Mouse (Mus musculus) intestine, embryonic 15.5 days (tissue): Measurements from ENCODE around the gene Mcu. TPM values are rescaled to one million over a fixed set of nuclear protein-coding genes. Genes with fewer than 3 reads are reported as not detected.

Experiments used
- ATAC-seq: fragments of 200-750 bp; cut with Nextera tagmentation; 2 replicates; pipeline ENCODE4 v1.8.0; 2017; ENCODE audit warnings: moderate TSS enrichment, moderate library complexity
- H3K27ac ChIP-seq: fragments of 300-500 bp; sonication (generic); 2 replicates; pipeline ENCODE4 v1.5.1; 2015; ENCODE audit warnings: mild to moderate bottlenecking, inconsistent platforms
- H3K27me3 ChIP-seq: fragments of 300-500 bp; sonication (generic); replicated peaks from 2 replicates; pipeline ENCODE4 v1.6.1; 2015; ENCODE audit warnings: inconsistent platforms
- H3K36me3 ChIP-seq: fragments of 300-500 bp; sonication (generic); 2 replicates; pipeline ENCODE4 v1.6.1; 2015; ENCODE audit warnings: inconsistent platforms
- H3K4me1 ChIP-seq: fragments of 300-500 bp; sonication (generic); replicated peaks from 2 replicates; pipeline ENCODE4 v1.6.1; 2015; ENCODE audit warnings: inconsistent platforms
- H3K4me2 ChIP-seq: fragments of 300-500 bp; sonication (generic); replicated peaks from 2 replicates; pipeline ENCODE4 v1.6.1; 2015; ENCODE audit warnings: mild to moderate bottlenecking, inconsistent platforms
- H3K4me3 ChIP-seq: fragments of 300-500 bp; sonication (generic); replicated peaks from 2 replicates; pipeline ENCODE4 v1.5.1; 2015; ENCODE audit warnings: inconsistent platforms
- H3K9ac ChIP-seq: fragments of 300-500 bp; sonication (generic); 2 replicates; pipeline ENCODE4 v1.6.1; 2015; ENCODE audit warnings: inconsistent platforms
- H3K9me3 ChIP-seq: fragments of 300-500 bp; sonication (generic); 2 replicates; pipeline ENCODE4 v1.6.1; 2016; ENCODE audit warnings: inconsistent platforms
- WGBS: fragments of 180-500 bp; shearing (Covaris S2); methylation state at CpG from one replicate; pipeline ENCODE4 v1.1.7; 2015; 5-methylcytosine and 5-hydroxymethylcytosine counted together
- polyA plus RNA-seq: library from polyadenylated mRNA; unstranded; fragments of >200 nt; fragmentation: Nextera tagmentation; extraction: Ambion mirVana; gene quantifications from 2 replicates; pipeline ENCODE4 v1.2.1, GENCODE M21; 2015

Mcu gene
- polyA plus RNA-seq, 1 experiment from 2014 or later: 72.6 TPM

GRCm38 (mm10) chr10:59519411-59519810 lies 97.1 kb downstream of the Mcu start:
- H3K9ac ChIP-seq: no peak overlapping the region
- H3K4me1 ChIP-seq: peaks cover 8% of the 10 kb centered on the region; the same call in 1 of the 2 replicates
- H3K36me3 ChIP-seq: no peaks in the 10 kb centered on the region
- H3K4me3 ChIP-seq: no peak overlapping the region
- WGBS: 90% methylated on average over 3 of the region's 3 CpGs
- no peak overlapping the region for H3K27ac ChIP-seq
- H3K9me3 ChIP-seq: no peaks in the 10 kb centered on the region
- H3K4me2 ChIP-seq: no peak overlapping the region
- no peaks in the 10 kb centered on the region for H3K27me3 ChIP-seq
- ATAC-seq: no peak

GRCm38 (mm10) chr10:59517201-59517600 lies 99.3 kb downstream of the Mcu start:
- Histone ChIP-seq H3K9ac (no peak overlapping the region), H3K9me3 (no peaks in the 10 kb centered on the region), H3K4me1 (0 out of 2 replicates have a peak, but pooled peaks cover 4% of the 10 kb centered on the region), H3K27me3 (no peaks in the 10 kb centered on the region), H3K4me2 (no peak overlapping the region), H3K27ac (no peak overlapping the region), H3K36me3 (no peaks in the 10 kb centered on the region), H3K4me3 (no peak overlapping the region)
- no peak for ATAC-seq
- WGBS: 89% methylated on average over 13 of the region's 13 CpGs

- Histone ChIP-seq H3K27ac (no peak overlapping the region), H3K9me3 (no peaks in the 10 kb centered on the region), H3K4me3 (no peak overlapping the region), H3K9ac (no peak overlapping the region), H3K4me2 (no peak overlapping the region), H3K27me3 (no peaks in the 10 kb centered on the region), H3K36me3 (no peaks in the 10 kb centered on the region), H3K4me1 (0 out of 2 replicates have a peak, but pooled peaks cover 10% of the 10 kb centered on the region)
- 80% methylated on average over 15 of the region's 15 CpGs for WGBS
- ATAC-seq: no peak
Measured at GRCm38 (mm10) chr10:59514739-59515464, 101.6 kb downstream of the Mcu start.

GRCm38 (mm10) chr10:59512173-59512572 lies 104.3 kb downstream of the Mcu start:
- Histone ChIP-seq H3K4me3 (no peak overlapping the region), H3K9ac (no peak overlapping the region), H3K4me1 (peaks cover 13% of the 10 kb centered on the region; the same call in 1 of the 2 replicates), H3K4me2 (no peak overlapping the region), H3K27ac (no peak overlapping the region), H3K36me3 (no peaks in the 10 kb centered on the region), H3K9me3 (no peaks in the 10 kb centered on the region), H3K27me3 (no peaks in the 10 kb centered on the region)
- 91% methylated on average over 9 of the region's 9 CpGs for WGBS
- ATAC-seq: no peak

GRCm38 (mm10) chr10:59511427-59511963 lies 105.0 kb downstream of the Mcu start:
- Histone ChIP-seq H3K9ac (no peak overlapping the region), H3K36me3 (no peaks in the 10 kb centered on the region)

GRCm38 (mm10) chr10:59510713-59511426 lies 105.6 kb downstream of the Mcu start:
- Histone ChIP-seq H3K4me3 (no peak overlapping the region), H3K4me1 (peaks cover 11% of the 10 kb centered on the region; the same call in 1 of the 2 replicates), H3K27ac (no peak overlapping the region), H3K36me3 (no peaks in the 10 kb centered on the region), H3K9me3 (no peaks in the 10 kb centered on the region), H3K9ac (no peak overlapping the region), H3K27me3 (no peaks in the 10 kb centered on the region), H3K4me2 (no peak overlapping the region)
- ATAC-seq: no peak
- 57% methylated on average over 14 of the region's 14 CpGs for WGBS

More at GRCm38 (mm10) chr10:59511427-59511963, 105.0 kb downstream of the Mcu start:
- ATAC-seq: no peak
- no peak overlapping the region for H3K4me3 ChIP-seq
- no peaks in the 10 kb centered on the region for H3K27me3 ChIP-seq
- no peak overlapping the region for H3K4me2 ChIP-seq
- H3K27ac ChIP-seq: no peak overlapping the region
- peaks cover 11% of the 10 kb centered on the region; the same call in 1 of the 2 replicates for H3K4me1 ChIP-seq
- 47% methylated on average over 14 of the region's 14 CpGs for WGBS
- H3K9me3 ChIP-seq: no peaks in the 10 kb centered on the region

GRCm38 (mm10) chr10:59509197-59509596 lies 107.3 kb downstream of the Mcu start:
- Histone ChIP-seq H3K9me3 (no peaks in the 10 kb centered on the region), H3K36me3 (no peaks in the 10 kb centered on the region), H3K4me3 (no peak overlapping the region), H3K9ac (no peak overlapping the region), H3K27me3 (no peaks in the 10 kb centered on the region), H3K4me2 (no peak overlapping the region), H3K27ac (0 out of 2 replicates have a peak overlapping the region, but pooled peaks have one; percentile 19), H3K4me1 (peaks cover 14% of the 10 kb centered on the region; the same call in 1 of the 2 replicates)
- ATAC-seq: no peak
- 24% methylated on average over 4 of the region's 4 CpGs for WGBS

- H3K9me3 ChIP-seq: no peaks in the 10 kb centered on the region
- ATAC-seq: peak; percentile 48; the same call in 1 of the 2 replicates
- WGBS: 37% methylated on average over 5 of the region's 5 CpGs
- H3K4me3 ChIP-seq: no peak overlapping the region
- no peak overlapping the region for H3K4me2 ChIP-seq
- peaks cover 21% of the 10 kb centered on the region; the same call in 1 of the 2 replicates for H3K4me1 ChIP-seq
- H3K9ac ChIP-seq: no peak overlapping the region
- no peaks in the 10 kb centered on the region for H3K27me3 ChIP-seq
- no peaks in the 10 kb centered on the region for H3K36me3 ChIP-seq
- H3K27ac ChIP-seq: no peak overlapping the region
Measured at GRCm38 (mm10) chr10:59506711-59507110, 109.8 kb downstream of the Mcu start.

GRCm38 (mm10) chr10:59504291-59504690 lies 112.2 kb downstream of the Mcu start:
- 48% methylated on average over 3 of the region's 3 CpGs for WGBS
- H3K4me3 ChIP-seq: no peak overlapping the region
- H3K4me1 ChIP-seq: peaks cover 13% of the 10 kb centered on the region; the same call in 1 of the 2 replicates
- H3K36me3 ChIP-seq: no peaks in the 10 kb centered on the region
- H3K9ac ChIP-seq: no peak overlapping the region
- no peak for ATAC-seq
- no peaks in the 10 kb centered on the region for H3K9me3 ChIP-seq
- H3K27me3 ChIP-seq: no peaks in the 10 kb centered on the region
- no peak overlapping the region for H3K27ac ChIP-seq
- peak overlapping the region; percentile 52; the same call in 1 of the 2 replicates for H3K4me2 ChIP-seq

GRCm38 (mm10) chr10:59503433-59504210 lies 112.9 kb downstream of the Mcu start:
- 0 out of 2 replicates have a peak overlapping the region, but pooled peaks have one; percentile 8 for H3K9ac ChIP-seq

GRCm38 (mm10) chr10:59502381-59502780 lies 114.1 kb downstream of the Mcu start:
- no peak overlapping the region for H3K27ac ChIP-seq
- no peaks in the 10 kb centered on the region for H3K36me3 ChIP-seq
- no peaks in the 10 kb centered on the region for H3K9me3 ChIP-seq
- no peaks in the 10 kb centered on the region for H3K27me3 ChIP-seq
- H3K9ac ChIP-seq: no peak overlapping the region
- H3K4me1 ChIP-seq: 0 out of 2 replicates have a peak, but pooled peaks cover 13% of the 10 kb centered on the region
- H3K4me2 ChIP-seq: no peak overlapping the region
- WGBS: 75% methylated on average over 12 of the region's 12 CpGs
- no peak overlapping the region for H3K4me3 ChIP-seq
- ATAC-seq: no peak

More at GRCm38 (mm10) chr10:59503433-59504210, 112.9 kb downstream of the Mcu start:
- Histone ChIP-seq H3K27me3 (no peaks in the 10 kb centered on the region), H3K4me1 (0 out of 2 replicates have a peak, but pooled peaks cover 13% of the 10 kb centered on the region), H3K4me3 (peak overlapping the region; percentile 6; the same call in 1 of the 2 replicates), H3K9me3 (no peaks in the 10 kb centered on the region), H3K4me2 (peak overlapping the region; percentile 52), H3K36me3 (no peaks in the 10 kb centered on the region), H3K27ac (no peak overlapping the region)
- ATAC-seq: peak; percentile 76
- WGBS: 41% methylated on average over 31 of the region's 31 CpGs
